Mouse (Mus musculus): ENCODE data around the gene Gm45233.

DNA sequence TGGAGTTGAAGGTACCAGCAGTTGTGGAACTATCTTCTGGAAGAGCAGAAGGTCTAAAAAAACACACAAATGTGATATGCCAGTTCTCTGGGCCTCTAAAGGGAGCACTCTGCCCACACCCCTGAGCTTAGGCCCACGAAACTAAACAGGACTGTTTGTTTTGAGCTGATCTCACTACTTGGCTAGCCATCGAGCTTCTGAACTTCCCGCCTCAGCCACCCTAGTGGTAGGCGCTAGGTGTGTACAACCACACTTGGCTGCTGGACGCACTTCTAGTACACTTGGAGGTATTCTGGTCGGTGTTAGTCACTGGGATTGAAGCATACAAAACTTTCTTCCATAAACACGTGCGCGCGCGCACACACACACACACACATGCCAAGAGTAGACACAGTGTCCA, 7.8 kb downstream of the Gm45233 start:
- no peak for TF ChIP-seq EP300 (IDR thresholded peaks at IDR 0.05; ENCODE audit: low read depth)
- TF ChIP-seq CTCF (IDR thresholded peaks at IDR 0.05; ENCODE audit: low read depth), result no peak

Measured in liver, postnatal 0 days (tissue).